Mouse (Mus musculus) kidney, adult 11 months (tissue): ENCODE data around the gene Defa17.
"Not testable (repeated sequence)": the region's sequence is repeated elsewhere in the genome, so short reads cannot be mapped to it uniquely, and the experiment has no call there.

Experiments
- DNase-seq: peaks from one replicate; pipeline ENCODE4 v3.0.0; 2022

The Defa17 gene

GRCm38 (mm10) chr8:21655480-21655879 lies at the start of gene Defa17:
TSS of gene Defa17 (plus strand) at chr8:21655780.
- not testable (repeated sequence) for DNase-seq

- not testable (repeated sequence) for DNase-seq
Measured at GRCm38 (mm10) chr8:21617883-21618282, 37.7 kb upstream of the Defa17 start, which contains the start of gene Defa26. TSS of gene Defa26 (plus strand) at chr8:21618183.

GRCm38 (mm10) chr8:21665497-21665896 lies 9.9 kb downstream of the Defa17 start, which contains the start of gene Defa34:
TSS of gene Defa34 (plus strand) at chr8:21665797.
- not testable (repeated sequence) for DNase-seq

- DNase-seq: not testable (repeated sequence)
Measured at GRCm38 (mm10) chr8:21703545-21703944, 48.0 kb downstream of the Defa17 start, which contains the start of gene AY761184. TSS of gene AY761184 (minus strand) at chr8:21703645.
